Mouse (Mus musculus): ENCODE data around the gene Nudt5.

- no peak for TF ChIP-seq CTCF (IDR thresholded peaks at IDR 0.05; ENCODE audit: borderline replicate concordance, insufficient read depth, low read depth, low read length)
- no peak for TF ChIP-seq POLR2A (IDR thresholded peaks at IDR 0.05; ENCODE audit: borderline replicate concordance, insufficient read depth, low read length)
Measured at GRCm38 (mm10) chr2:5840815-5841214, 4.0 kb upstream of the Nudt5 start.

All from cerebellum, adult 2 months (tissue).